Mouse (Mus musculus) embryonic facial prominence, embryonic 15.5 days (tissue): ENCODE measurements around the gene Exoc3l4. TPM values are rescaled to one million over a fixed set of nuclear protein-coding genes. Genes with fewer than 3 reads are reported as not detected.
A peak's percentile ranks its signal among the peaks of the same experiment; 100 is the strongest.

Experiments
- ATAC-seq: fragments of 200-750 bp; cut with Nextera tagmentation; 2 replicates; pipeline ENCODE4 v1.8.0; 2017; ENCODE audit warnings: low read depth, moderate TSS enrichment; ENCODE audit not compliant: insufficient number of reproducible peaks, low FRiP score, low TSS enrichment
- H3K27ac ChIP-seq: fragments of 300-500 bp; sonication (generic); replicated peaks from 2 replicates; pipeline ENCODE4 v1.5.1; 2015; ENCODE audit warnings: mild to moderate bottlenecking, inconsistent platforms
- H3K27me3 ChIP-seq: fragments of 300-500 bp; sonication (generic); 2 replicates; pipeline ENCODE4 v1.6.1; 2015; ENCODE audit warnings: inconsistent platforms
- H3K36me3 ChIP-seq: fragments of 300-500 bp; sonication (generic); 2 replicates; pipeline ENCODE4 v1.6.1; 2015; ENCODE audit warnings: mild to moderate bottlenecking, inconsistent platforms
- H3K4me1 ChIP-seq: fragments of 300-500 bp; sonication (generic); 2 replicates; pipeline ENCODE4 v1.6.1; 2015; ENCODE audit warnings: inconsistent platforms
- H3K4me2 ChIP-seq: fragments of 300-500 bp; sonication (generic); replicated peaks from 2 replicates; pipeline ENCODE4 v1.6.1; 2015; ENCODE audit warnings: mild to moderate bottlenecking, inconsistent platforms
- H3K4me3 ChIP-seq: fragments of 300-500 bp; sonication (generic); replicated peaks from 2 replicates; pipeline ENCODE4 v1.5.1; 2015; ENCODE audit warnings: mild to moderate bottlenecking, inconsistent platforms
- H3K9ac ChIP-seq: fragments of 300-500 bp; sonication (generic); 2 replicates; pipeline ENCODE4 v1.6.1; 2015; ENCODE audit warnings: inconsistent platforms
- H3K9me3 ChIP-seq: fragments of 300-500 bp; sonication (generic); replicated peaks from 2 replicates; pipeline ENCODE4 v1.6.1; 2016; ENCODE audit warnings: inconsistent platforms
- WGBS: fragments of 180-500 bp; shearing (Covaris S2); methylation state at CpG from one replicate; pipeline ENCODE4 v1.1.7; 2015; 5-methylcytosine and 5-hydroxymethylcytosine counted together
- polyA plus RNA-seq: library from polyadenylated mRNA; unstranded; fragments of >200 nt; fragmentation: Nextera tagmentation; extraction: Ambion mirVana; gene quantifications from 2 replicates; pipeline ENCODE4 v1.2.1, GENCODE M21; 2015

Gene Exoc3l4
- polyA plus RNA-seq, 1 experiment from 2014 or later, result 11.1 TPM

DNA sequence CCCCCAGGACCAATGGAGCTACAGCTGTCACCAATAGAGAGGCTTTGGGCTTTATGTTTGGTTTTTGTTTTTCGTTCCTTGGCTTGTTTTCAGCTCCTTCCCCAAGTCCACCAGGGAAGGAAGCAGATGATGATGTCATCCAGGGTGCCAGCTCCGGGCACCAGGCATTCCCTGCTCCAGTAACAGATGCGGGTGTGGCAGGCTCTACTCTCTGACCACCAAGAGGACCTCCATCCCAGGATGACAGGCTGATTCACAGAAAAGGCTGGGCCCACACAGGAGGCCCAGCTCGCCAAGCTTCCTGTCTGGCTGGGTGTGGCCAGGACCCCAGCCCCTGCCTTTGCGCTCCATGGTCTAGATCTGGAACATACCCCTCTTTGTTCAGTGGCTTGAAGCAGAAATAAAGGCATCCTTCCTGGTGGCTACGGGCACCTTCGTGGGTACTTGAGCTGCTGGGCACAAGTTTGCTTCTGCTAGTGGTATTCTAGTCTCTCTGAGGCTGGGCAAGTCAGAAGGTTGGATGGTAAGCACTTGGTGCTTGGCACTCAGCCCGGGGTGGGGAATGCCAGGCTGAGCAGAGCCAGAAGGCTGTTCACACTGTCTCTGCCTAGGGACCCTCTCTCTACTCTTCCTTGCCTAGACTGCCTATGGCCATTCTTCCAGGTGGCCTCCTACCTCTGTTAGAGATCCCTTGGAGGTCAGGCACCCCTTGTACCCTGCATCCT lies 5.0 kb upstream of the Exoc3l4 start:
- Histone ChIP-seq H3K4me3 (no peak overlapping the region), H3K9ac (no peak overlapping the region), H3K9me3 (no peaks in the 10 kb centered on the region), H3K27ac (peak overlapping the region; percentile 36; the same call in 1 of the 2 replicates), H3K27me3 (peaks cover 12% of the 10 kb centered on the region), H3K4me1 (peaks cover 42% of the 10 kb centered on the region), H3K4me2 (no peak overlapping the region), H3K36me3 (no peaks in the 10 kb centered on the region)
- 59% methylated on average over 8 of the region's 8 CpGs for WGBS
- ATAC-seq, result no peak

DNA sequence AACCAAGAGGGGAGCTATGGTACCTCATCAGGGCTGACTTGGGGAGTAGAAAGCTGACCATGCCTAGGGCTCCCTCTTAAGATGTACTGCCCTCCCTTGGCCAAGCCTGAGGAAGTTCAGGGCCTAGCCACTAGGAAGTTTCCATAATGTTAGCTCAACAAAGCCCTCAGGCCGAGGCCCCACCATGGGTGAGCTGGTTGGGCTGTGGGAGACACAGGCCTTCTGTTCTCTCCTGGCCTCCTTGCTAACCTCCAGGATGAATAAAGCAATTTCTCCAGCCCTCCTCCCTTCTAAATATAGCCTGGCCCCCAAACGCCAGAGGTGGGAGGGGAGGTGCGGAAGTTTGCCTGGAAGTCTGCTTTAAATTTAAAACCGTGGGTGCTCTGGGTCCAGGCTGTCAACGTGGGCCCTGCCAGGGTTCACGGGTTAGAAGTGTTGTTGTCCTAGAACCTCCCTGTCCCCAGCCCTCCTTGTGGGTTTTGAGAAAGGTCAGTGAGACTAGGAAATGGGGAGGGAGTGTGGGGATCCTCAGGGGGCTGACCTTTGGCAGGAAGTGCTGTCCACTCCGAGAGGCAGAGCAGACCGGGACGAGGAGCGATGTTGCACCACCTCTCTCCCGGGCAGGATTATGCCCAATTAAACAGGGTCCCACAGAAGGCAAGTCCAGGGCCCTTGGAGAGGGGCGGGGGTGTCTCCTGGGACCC lies 4.1 kb upstream of the Exoc3l4 start:
- Histone ChIP-seq H3K4me2 (peak overlapping the region; percentile 66), H3K4me1 (peaks cover 46% of the 10 kb centered on the region), H3K36me3 (no peaks in the 10 kb centered on the region), H3K27ac (peak overlapping the region; percentile 60), H3K27me3 (peaks cover 4% of the 10 kb centered on the region; the same call in 1 of the 2 replicates), H3K4me3 (peak overlapping the region; percentile 40), H3K9me3 (no peaks in the 10 kb centered on the region), H3K9ac (peak overlapping the region; percentile 35; the same call in 1 of the 2 replicates)
- peak; percentile 18; the same call in 1 of the 2 replicates for ATAC-seq
- WGBS, result 13% methylated on average over 12 of the region's 12 CpGs

GRCm38 (mm10) chr12:111413300-111413699 lies 3.5 kb upstream of the Exoc3l4 start:
- H3K4me2 ChIP-seq, result peak overlapping the region; percentile 66
- H3K4me1 ChIP-seq, result peaks cover 52% of the 10 kb centered on the region
- no peaks in the 10 kb centered on the region for H3K36me3 ChIP-seq
- H3K9ac ChIP-seq, result peak overlapping the region; percentile 35; the same call in 1 of the 2 replicates
- ATAC-seq, result peak; percentile 81
- WGBS, result 1% methylated on average over 21 of the region's 21 CpGs
- H3K27ac ChIP-seq, result peak overlapping the region; percentile 60
- H3K4me3 ChIP-seq, result peak overlapping the region; percentile 40
- no peaks in the 10 kb centered on the region for H3K9me3 ChIP-seq
- no peaks in the 10 kb centered on the region; the same call in 1 of the 2 replicates for H3K27me3 ChIP-seq

- Histone ChIP-seq H3K27ac (no peak overlapping the region), H3K9me3 (no peaks in the 10 kb centered on the region), H3K36me3 (no peaks in the 10 kb centered on the region), H3K4me1 (peaks cover 55% of the 10 kb centered on the region), H3K27me3 (peaks cover 39% of the 10 kb centered on the region), H3K4me2 (no peak overlapping the region), H3K9ac (no peak overlapping the region), H3K4me3 (no peak overlapping the region)
- WGBS, result 72% methylated on average over 5 of the region's 5 CpGs
- no peak for ATAC-seq
Observed at GRCm38 (mm10) chr12:111419918-111420317, 3.1 kb downstream of the Exoc3l4 start.

GRCm38 (mm10) chr12:111420946-111421709 lies 4.3 kb downstream of the Exoc3l4 start:
- peaks cover 63% of the 10 kb centered on the region for H3K4me1 ChIP-seq
- peak overlapping the region; percentile 51; the same call in 1 of the 2 replicates for H3K27ac ChIP-seq
- no peak overlapping the region for H3K4me2 ChIP-seq
- peak; percentile 52 for ATAC-seq
- H3K36me3 ChIP-seq, result no peaks in the 10 kb centered on the region
- WGBS, result 31% methylated on average over 7 of the region's 7 CpGs
- H3K4me3 ChIP-seq, result no peak overlapping the region
- H3K9me3 ChIP-seq, result no peaks in the 10 kb centered on the region
- no peak overlapping the region for H3K9ac ChIP-seq
- H3K27me3 ChIP-seq, result peaks cover 51% of the 10 kb centered on the region

DNA sequence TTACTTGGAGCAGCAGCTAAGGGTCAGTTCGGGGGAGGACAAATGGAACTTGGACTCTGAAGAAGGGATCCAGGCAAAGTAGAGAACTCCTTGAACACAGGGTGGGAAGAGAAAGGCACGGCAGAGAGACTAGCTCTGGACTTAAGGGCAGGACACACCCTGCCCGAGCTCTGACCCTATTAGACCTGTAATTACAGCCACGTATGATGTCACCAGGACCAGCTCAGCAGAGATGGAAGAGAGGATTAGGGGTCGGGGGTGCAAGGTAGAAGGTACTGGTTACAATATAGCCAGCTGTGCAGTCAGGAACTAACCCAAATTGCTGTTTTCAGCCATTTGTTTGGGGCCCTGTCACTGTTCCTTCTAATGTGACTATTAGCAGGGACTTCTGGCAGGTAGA lies 6.0 kb downstream of the Exoc3l4 start:
- WGBS, result 54% methylated on average over 5 of the region's 5 CpGs
- no peak overlapping the region for H3K4me3 ChIP-seq
- no peak overlapping the region for H3K4me2 ChIP-seq
- no peak for ATAC-seq
- H3K27ac ChIP-seq, result no peak overlapping the region
- peaks cover 60% of the 10 kb centered on the region for H3K4me1 ChIP-seq
- peaks cover 61% of the 10 kb centered on the region for H3K27me3 ChIP-seq
- no peaks in the 10 kb centered on the region for H3K9me3 ChIP-seq
- no peaks in the 10 kb centered on the region for H3K36me3 ChIP-seq
- no peak overlapping the region for H3K9ac ChIP-seq

GRCm38 (mm10) chr12:111423570-111424129 lies 6.8 kb downstream of the Exoc3l4 start:
- WGBS, result 15% methylated on average over 43 of the region's 43 CpGs
- no peak for ATAC-seq
- no peak overlapping the region for H3K27ac ChIP-seq
- H3K36me3 ChIP-seq, result no peaks in the 10 kb centered on the region
- no peak overlapping the region for H3K9ac ChIP-seq
- peaks cover 60% of the 10 kb centered on the region for H3K4me1 ChIP-seq
- H3K4me3 ChIP-seq, result peak overlapping the region; percentile 21
- H3K9me3 ChIP-seq, result no peaks in the 10 kb centered on the region
- peaks cover 69% of the 10 kb centered on the region for H3K27me3 ChIP-seq
- H3K4me2 ChIP-seq, result peak overlapping the region; percentile 41

GRCm38 (mm10) chr12:111424547-111424946 lies 7.7 kb downstream of the Exoc3l4 start:
- ATAC-seq, result no peak
- Histone ChIP-seq H3K27ac (no peak overlapping the region), H3K9ac (no peak overlapping the region), H3K4me2 (no peak overlapping the region), H3K9me3 (no peaks in the 10 kb centered on the region), H3K4me3 (no peak overlapping the region), H3K36me3 (no peaks in the 10 kb centered on the region), H3K4me1 (peaks cover 64% of the 10 kb centered on the region), H3K27me3 (peaks cover 72% of the 10 kb centered on the region)
- WGBS, result 36% methylated on average over 9 of the region's 9 CpGs

DNA sequence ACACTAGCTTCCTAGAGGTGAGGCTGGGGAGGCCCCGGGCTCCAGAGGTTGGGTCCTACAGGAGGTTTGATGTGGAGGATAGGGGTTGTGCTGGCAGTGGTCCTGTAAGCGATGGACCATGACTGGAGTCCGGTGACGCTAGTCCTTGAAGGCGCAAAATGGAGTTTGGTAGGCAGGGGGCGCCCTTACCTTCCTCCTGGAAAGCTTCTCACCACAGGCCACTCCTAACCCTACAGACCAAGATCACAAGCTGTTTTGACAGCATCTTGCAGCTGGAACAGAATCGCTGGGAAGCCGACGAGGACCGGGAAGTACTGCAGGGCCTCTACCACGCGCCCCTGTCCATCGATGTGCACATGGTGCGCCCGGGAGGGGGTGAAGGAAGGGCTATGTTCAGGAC lies 8.4 kb downstream of the Exoc3l4 start:
- WGBS, result 5% methylated on average over 15 of the region's 15 CpGs
- peaks cover 75% of the 10 kb centered on the region for H3K27me3 ChIP-seq
- H3K9ac ChIP-seq, result no peak overlapping the region
- H3K4me2 ChIP-seq, result 0 out of 2 replicates have a peak overlapping the region, but pooled peaks have one; percentile 9
- no peak overlapping the region for H3K4me3 ChIP-seq
- no peak overlapping the region for H3K27ac ChIP-seq
- no peaks in the 10 kb centered on the region for H3K36me3 ChIP-seq
- H3K4me1 ChIP-seq, result peaks cover 71% of the 10 kb centered on the region
- no peak for ATAC-seq
- no peaks in the 10 kb centered on the region for H3K9me3 ChIP-seq

DNA sequence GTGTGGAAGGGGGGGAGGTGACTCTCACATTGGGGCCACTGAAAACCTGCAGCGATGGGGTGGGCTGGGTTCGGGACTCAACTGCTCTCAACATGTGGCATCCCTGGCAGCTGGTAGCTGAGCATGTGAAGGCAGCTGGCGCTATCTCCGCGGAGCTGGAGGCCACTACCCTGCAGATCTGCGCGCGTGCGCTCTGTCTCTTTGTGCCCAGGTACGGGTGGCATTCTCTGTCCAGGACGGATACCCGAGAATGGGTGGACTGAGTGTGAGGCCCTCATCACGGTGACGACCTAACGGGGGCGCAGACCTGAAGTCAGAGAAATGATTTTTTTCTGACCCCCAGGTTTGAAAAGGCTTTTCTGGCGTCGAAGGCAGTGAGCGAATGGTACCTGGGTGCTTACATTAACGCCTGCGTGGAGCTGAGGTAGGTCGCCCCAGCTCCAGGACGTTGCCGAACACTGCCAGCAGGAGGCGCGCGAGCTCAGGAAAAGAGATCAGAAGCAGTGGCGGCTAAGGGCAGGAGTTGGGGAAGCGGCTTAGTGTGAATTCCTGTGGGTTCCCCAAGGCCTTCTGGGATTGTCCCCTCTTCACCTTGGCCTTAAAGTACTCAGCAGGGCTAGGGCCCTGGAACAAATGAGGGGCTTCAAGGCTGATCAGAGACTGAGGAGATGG lies 9.1 kb downstream of the Exoc3l4 start:
- Histone ChIP-seq H3K27me3 (peaks cover 81% of the 10 kb centered on the region), H3K9me3 (no peaks in the 10 kb centered on the region), H3K36me3 (no peaks in the 10 kb centered on the region), H3K9ac (no peak overlapping the region), H3K4me3 (no peak overlapping the region), H3K27ac (no peak overlapping the region), H3K4me2 (no peak overlapping the region), H3K4me1 (peaks cover 75% of the 10 kb centered on the region)
- WGBS, result 17% methylated on average over 29 of the region's 29 CpGs
- no peak for ATAC-seq
